Mouse (Mus musculus): ENCODE measurements around the gene Vmn1r194. TPM values are rescaled to one million over a fixed set of nuclear protein-coding genes. Genes with fewer than 3 reads are reported as not detected.
A peak's percentile ranks its signal among the peaks of the same experiment; 100 is the strongest.
"Not testable (repeated sequence)": the region's sequence is repeated elsewhere in the genome, so short reads cannot be mapped to it uniquely, and the experiment has no call there.

Vmn1r194 gene
- not detected in 2 replicates for total RNA-seq (2014; rRNA removed)
- not detected in 2 replicates for polyA plus RNA-seq (2015; fragmentation: Nextera tagmentation; extraction: Ambion mirVana)

GRCm38 (mm10) chr13:22243915-22244314, at the start of gene Vmn1r194:
Vmn1r194 (plus strand) TSS chr13:22244215.
- H3K4me2 ChIP-seq (ENCODE audit: low read depth, low read length): no peak within 1 kb of the TSS
- H3K4me1 ChIP-seq (ENCODE audit: insufficient read depth, low read length): no peaks in the 10 kb centered on the region
- WGBS: 62% methylated on average over 1 of the region's 1 CpGs
- DNase-seq (ENCODE audit: low spot score): no peak
- no peak within 1 kb of the TSS for H3K9ac ChIP-seq (replicated peaks; ENCODE audit: low read length)
- TF ChIP-seq CTCF (IDR thresholded peaks at IDR 0.05; ENCODE audit: low read depth): no peak
- no peak within 1 kb of the TSS for H3K27ac ChIP-seq
- no peaks in the 10 kb centered on the region for H3K36me3 ChIP-seq (ENCODE audit: insufficient read depth, low read length)
- no peaks in the 10 kb centered on the region for H3K27me3 ChIP-seq (ENCODE audit: insufficient read depth, low read length)
- H3K9me3 ChIP-seq (ENCODE audit: low read length): no peaks in the 10 kb centered on the region
- no peak within 1 kb of the TSS for H3K4me3 ChIP-seq (ENCODE audit: low read length)
- no peak for ATAC-seq

DNA sequence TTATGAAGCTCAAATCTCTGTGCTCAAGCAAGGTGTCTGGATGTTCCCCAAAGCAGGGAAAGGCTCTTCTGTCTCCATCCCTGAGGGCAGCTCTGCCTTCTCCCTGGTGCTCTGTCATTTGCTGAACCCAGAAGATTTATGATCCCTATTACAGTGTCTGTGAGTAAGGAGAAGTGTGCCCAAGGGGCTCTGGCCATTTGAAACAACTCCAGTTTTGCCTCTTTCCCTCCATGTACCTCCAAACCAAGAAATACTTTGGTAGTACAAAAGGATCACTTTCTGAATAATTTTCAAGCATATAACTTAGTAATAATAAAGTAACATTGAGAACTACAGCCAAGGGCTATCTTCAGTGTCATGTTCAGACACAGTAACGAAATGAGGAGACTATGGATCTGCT, 21.0 kb upstream of the Vmn1r194 start, which contains the start of gene Vmn1r193:
Gene Vmn1r193 (minus strand): TSS at position 101 of the 400 bp plus-strand sequence.
- not testable (repeated sequence) for H3K36me3 ChIP-seq (ENCODE audit: insufficient read depth, low read length); H3K9me3 ChIP-seq (ENCODE audit: low read length); H3K9ac ChIP-seq (replicated peaks; ENCODE audit: low read length); DNase-seq (ENCODE audit: low spot score); H3K27ac ChIP-seq; H3K4me3 ChIP-seq (ENCODE audit: low read length); H3K4me2 ChIP-seq (ENCODE audit: low read depth, low read length); H3K27me3 ChIP-seq (ENCODE audit: insufficient read depth, low read length); ATAC-seq; H3K4me1 ChIP-seq (ENCODE audit: insufficient read depth, low read length)
- 83% methylated on average over 1 of the region's 1 CpGs for WGBS

GRCm38 (mm10) chr13:22270222-22270621, 26.2 kb downstream of the Vmn1r194 start, which contains the start of gene Vmn1r195:
Vmn1r195 (plus strand) TSS chr13:22270522.
- not testable (repeated sequence) for DNase-seq (ENCODE audit: low spot score); H3K4me1 ChIP-seq (ENCODE audit: insufficient read depth, low read length); H3K27ac ChIP-seq; H3K27me3 ChIP-seq (ENCODE audit: insufficient read depth, low read length); H3K9me3 ChIP-seq (ENCODE audit: low read length); ATAC-seq; H3K4me3 ChIP-seq (ENCODE audit: low read length); H3K9ac ChIP-seq (replicated peaks; ENCODE audit: low read length); H3K36me3 ChIP-seq (ENCODE audit: insufficient read depth, low read length); H3K4me2 ChIP-seq (ENCODE audit: low read depth, low read length)
- 86% methylated on average over 1 of the region's 1 CpGs for WGBS

DNA sequence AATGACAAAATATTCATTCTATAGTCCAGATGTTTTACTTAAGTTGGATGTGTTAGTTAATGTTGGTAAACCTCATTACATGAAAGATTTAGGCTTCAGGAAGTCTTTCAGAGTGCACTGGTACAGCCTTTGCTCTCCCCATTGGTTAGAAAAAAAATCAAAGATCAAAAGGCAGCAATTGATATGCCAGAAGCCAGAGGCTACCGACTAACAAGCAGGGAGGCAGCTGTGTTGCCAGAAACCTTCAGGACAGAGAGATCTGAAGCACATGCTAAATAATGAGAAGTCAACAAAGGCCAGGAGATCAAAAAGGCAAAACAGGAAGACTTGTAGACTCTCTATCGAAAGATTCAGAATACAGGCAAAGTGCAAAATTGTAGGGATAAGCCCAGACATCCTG, 27.7 kb downstream of the Vmn1r194 start:
- TF ChIP-seq CTCF (IDR thresholded peaks at IDR 0.05; ENCODE audit: low read depth): no peak
- no peak overlapping the region for H3K4me3 ChIP-seq (ENCODE audit: low read length)
- no peak for ATAC-seq
- no peaks in the 10 kb centered on the region for H3K36me3 ChIP-seq (ENCODE audit: insufficient read depth, low read length)
- DNase-seq (ENCODE audit: low spot score): no peak
- H3K9ac ChIP-seq (replicated peaks; ENCODE audit: low read length): no peak overlapping the region
- WGBS: 58% methylated on average over 2 of the region's 2 CpGs
- no peaks in the 10 kb centered on the region for H3K27me3 ChIP-seq (ENCODE audit: insufficient read depth, low read length)
- H3K4me1 ChIP-seq (ENCODE audit: insufficient read depth, low read length): no peaks in the 10 kb centered on the region
- H3K9me3 ChIP-seq (ENCODE audit: low read length): no peaks in the 10 kb centered on the region
- no peak overlapping the region for H3K27ac ChIP-seq
- no peak overlapping the region for H3K4me2 ChIP-seq (ENCODE audit: low read depth, low read length)

DNA sequence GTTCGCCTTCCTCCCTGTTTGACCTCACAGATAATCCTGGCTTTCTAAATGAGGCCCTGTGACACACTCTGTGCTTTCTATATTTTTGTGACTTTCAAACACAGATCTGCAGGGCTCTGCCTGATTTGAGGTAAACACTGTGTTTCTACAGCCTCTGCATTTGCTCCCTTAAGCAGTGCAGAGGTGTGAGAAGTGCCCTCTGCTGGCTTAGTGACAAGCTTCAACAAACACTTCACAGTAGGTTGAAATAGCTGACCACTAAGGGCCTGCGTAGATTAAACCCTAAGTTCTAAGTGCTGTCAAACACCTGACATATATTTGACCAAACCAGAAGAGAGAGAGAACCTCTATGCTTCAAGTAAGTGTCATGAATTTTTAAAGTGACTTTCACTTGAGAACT, 40.6 kb downstream of the Vmn1r194 start:
- no peak overlapping the region for H3K4me3 ChIP-seq (ENCODE audit: low read length)
- no peaks in the 10 kb centered on the region for H3K27me3 ChIP-seq (ENCODE audit: insufficient read depth, low read length)
- DNase-seq (ENCODE audit: low spot score) (no peak), ATAC-seq (no peak)
- H3K9me3 ChIP-seq (ENCODE audit: low read length): no peaks in the 10 kb centered on the region
- H3K4me1 ChIP-seq (ENCODE audit: insufficient read depth, low read length): no peaks in the 10 kb centered on the region
- H3K4me2 ChIP-seq (ENCODE audit: low read depth, low read length): no peak overlapping the region
- H3K36me3 ChIP-seq (ENCODE audit: insufficient read depth, low read length): no peaks in the 10 kb centered on the region
- 78% methylated on average over 2 of the region's 2 CpGs for WGBS
- no peak overlapping the region for H3K27ac ChIP-seq
- TF ChIP-seq CTCF (IDR thresholded peaks at IDR 0.05; ENCODE audit: low read depth): peak; percentile 22; the same call in 1 of the 2 replicates
- no peak overlapping the region for H3K9ac ChIP-seq (replicated peaks; ENCODE audit: low read length)

- TF ChIP-seq CTCF (IDR thresholded peaks at IDR 0.05; ENCODE audit: low read depth): no peak
- no peak for DNase-seq (ENCODE audit: low spot score)
- Histone ChIP-seq H3K27ac (no peak within 1 kb of the TSS), H3K4me3 (ENCODE audit: low read length) (no peak within 1 kb of the TSS), H3K4me2 (ENCODE audit: low read depth, low read length) (no peak within 1 kb of the TSS), H3K4me1 (ENCODE audit: insufficient read depth, low read length) (no peaks in the 10 kb centered on the region), H3K9ac (replicated peaks; ENCODE audit: low read length) (no peak within 1 kb of the TSS), H3K36me3 (ENCODE audit: insufficient read depth, low read length) (no peaks in the 10 kb centered on the region), H3K9me3 (ENCODE audit: low read length) (no peaks in the 10 kb centered on the region), H3K27me3 (ENCODE audit: insufficient read depth, low read length) (no peaks in the 10 kb centered on the region)
- ATAC-seq: no peak
- 78% methylated on average over 2 of the region's 2 CpGs for WGBS
These were observed 45.6 kb downstream of the Vmn1r194 start, which contains the start of gene Vmn1r196 for GRCm38 (mm10) chr13:22289620-22290019. Vmn1r196 (plus strand) TSS chr13:22289920.

Small RNA genes within 50 kb of the gene (microRNA-seq; reads per million reads assigned to microRNA genes)
- 0 reads per million in 2 experiments for gene Gm23282
- 0 reads per million in 2 experiments for gene Gm25084

Other genes with a start within 250 kb of the Vmn1r194 start
- gene Prss16, start 234.5 kb upstream of the Vmn1r194 start, total RNA-seq (2014; rRNA removed): not detected in 2 replicates
- gene Prss16, start 234.5 kb upstream of the Vmn1r194 start, polyA plus RNA-seq (2015; fragmentation: Nextera tagmentation; extraction: Ambion mirVana): not detected in 2 replicates
- 67.7 and 136 TPM in 2 replicates for gene Hist1h2ah, start 208.6 kb upstream of the Vmn1r194 start, total RNA-seq (2014; rRNA removed)
- 2.2 and 10.5 TPM in 2 replicates for gene Hist1h2ah, start 208.6 kb upstream of the Vmn1r194 start, polyA plus RNA-seq (2015; fragmentation: Nextera tagmentation; extraction: Ambion mirVana)
- 468 and 587 TPM in 2 replicates for gene Hist1h2bk, start 208.3 kb upstream of the Vmn1r194 start, total RNA-seq (2014; rRNA removed)
- 0.84 and 1.2 TPM in 2 replicates for gene Hist1h2bk, start 208.3 kb upstream of the Vmn1r194 start, polyA plus RNA-seq (2015; fragmentation: Nextera tagmentation; extraction: Ambion mirVana)
- gene Hist1h4i, start 202.9 kb upstream of the Vmn1r194 start, total RNA-seq (2014; rRNA removed): 20.6 and 39.3 TPM in 2 replicates
- gene Hist1h4i, start 202.9 kb upstream of the Vmn1r194 start, polyA plus RNA-seq (2015; fragmentation: Nextera tagmentation; extraction: Ambion mirVana): 5.1 and 5.5 TPM in 2 replicates
- 477 and 856 TPM in 2 replicates for gene Hist1h2ag, start 201.3 kb upstream of the Vmn1r194 start, total RNA-seq (2014; rRNA removed)
- 13.5 and 16.6 TPM in 2 replicates for gene Hist1h2ag, start 201.3 kb upstream of the Vmn1r194 start, polyA plus RNA-seq (2015; fragmentation: Nextera tagmentation; extraction: Ambion mirVana)
- gene Hist1h2bj, start 201.0 kb upstream of the Vmn1r194 start, total RNA-seq (2014; rRNA removed): 777 and 1,409 TPM in 2 replicates
- 4.2 and 6.8 TPM in 2 replicates for gene Hist1h2bj, start 201.0 kb upstream of the Vmn1r194 start, polyA plus RNA-seq (2015; fragmentation: Nextera tagmentation; extraction: Ambion mirVana)
- gene Vmn1r188, start 159.8 kb upstream of the Vmn1r194 start, total RNA-seq (2014; rRNA removed): not detected in 2 replicates
- gene Vmn1r188, start 159.8 kb upstream of the Vmn1r194 start, polyA plus RNA-seq (2015; fragmentation: Nextera tagmentation; extraction: Ambion mirVana): not detected in 2 replicates
- not detected in 2 replicates for gene Vmn1r189, start 138.4 kb upstream of the Vmn1r194 start, total RNA-seq (2014; rRNA removed)
- not detected in 2 replicates for gene Vmn1r189, start 138.4 kb upstream of the Vmn1r194 start, polyA plus RNA-seq (2015; fragmentation: Nextera tagmentation; extraction: Ambion mirVana)
- gene Vmn1r191, start 60.2 kb upstream of the Vmn1r194 start, total RNA-seq (2014; rRNA removed): not detected in 2 replicates
- not detected in 2 replicates for gene Vmn1r191, start 60.2 kb upstream of the Vmn1r194 start, polyA plus RNA-seq (2015; fragmentation: Nextera tagmentation; extraction: Ambion mirVana)
- not detected in 2 replicates for gene Vmn1r192, start 53.1 kb upstream of the Vmn1r194 start, total RNA-seq (2014; rRNA removed)
- gene Vmn1r192, start 53.1 kb upstream of the Vmn1r194 start, polyA plus RNA-seq (2015; fragmentation: Nextera tagmentation; extraction: Ambion mirVana): not detected in 2 replicates
- not detected in 2 replicates for gene Vmn1r193, start 21.1 kb upstream of the Vmn1r194 start, total RNA-seq (2014; rRNA removed)
- not detected in 2 replicates for gene Vmn1r193, start 21.1 kb upstream of the Vmn1r194 start, polyA plus RNA-seq (2015; fragmentation: Nextera tagmentation; extraction: Ambion mirVana)
- gene Vmn1r195, start 26.3 kb downstream of the Vmn1r194 start, total RNA-seq (2014; rRNA removed): not detected in 2 replicates
- not detected in 2 replicates for gene Vmn1r195, start 26.3 kb downstream of the Vmn1r194 start, polyA plus RNA-seq (2015; fragmentation: Nextera tagmentation; extraction: Ambion mirVana)
- gene Vmn1r196, start 45.7 kb downstream of the Vmn1r194 start, total RNA-seq (2014; rRNA removed): not detected in 2 replicates
- gene Vmn1r196, start 45.7 kb downstream of the Vmn1r194 start, polyA plus RNA-seq (2015; fragmentation: Nextera tagmentation; extraction: Ambion mirVana): not detected in 2 replicates
- not detected in 2 replicates for gene Vmn1r197, start 80.4 kb downstream of the Vmn1r194 start, total RNA-seq (2014; rRNA removed)
- not detected in 2 replicates for gene Vmn1r197, start 80.4 kb downstream of the Vmn1r194 start, polyA plus RNA-seq (2015; fragmentation: Nextera tagmentation; extraction: Ambion mirVana)
- not detected in 2 replicates for gene Vmn1r198, start 106.1 kb downstream of the Vmn1r194 start, total RNA-seq (2014; rRNA removed)
- gene Vmn1r198, start 106.1 kb downstream of the Vmn1r194 start, polyA plus RNA-seq (2015; fragmentation: Nextera tagmentation; extraction: Ambion mirVana): not detected in 2 replicates
- gene Vmn1r199, start 135.6 kb downstream of the Vmn1r194 start, total RNA-seq (2014; rRNA removed): not detected in 2 replicates
- not detected in 2 replicates for gene Vmn1r199, start 135.6 kb downstream of the Vmn1r194 start, polyA plus RNA-seq (2015; fragmentation: Nextera tagmentation; extraction: Ambion mirVana)
- gene Vmn1r200, start 146.2 kb downstream of the Vmn1r194 start, total RNA-seq (2014; rRNA removed): not detected in 2 replicates
- not detected in 2 replicates for gene Vmn1r200, start 146.2 kb downstream of the Vmn1r194 start, polyA plus RNA-seq (2015; fragmentation: Nextera tagmentation; extraction: Ambion mirVana)
- not detected in 2 replicates for gene Vmn1r201, start 227.7 kb downstream of the Vmn1r194 start, total RNA-seq (2014; rRNA removed)
- gene Vmn1r201, start 227.7 kb downstream of the Vmn1r194 start, polyA plus RNA-seq (2015; fragmentation: Nextera tagmentation; extraction: Ambion mirVana): not detected in 2 replicates

Measured in hindbrain, postnatal 0 days (tissue).